ENCODE assay signal across 12 mouse cellular contexts in genomic region chr7:28939418-28940183, GRCm38 (mm10). TPM values are rescaled to one million over a fixed set of nuclear protein-coding genes. Genes with fewer than 3 reads are reported as not detected.
DNase-seq lines count a peak whose midpoint lies in the region; ATAC-seq and TF ChIP-seq lines count a peak whose summit lies in the region.
"Had no signal": no experiment of that assay in that cellular context is flagged by ENCODE, and none has a peak within 500 bp of the region (broad histone marks: within the 10 kb centered on the region; RNA-seq: fewer than 3 reads in every experiment).

No protein-coding gene starts in this region.

- DNase-seq in heart, embryonic 10.5 days (ENCODE audit: low spot score) = no peak
- DNase-seq in heart, postnatal 14 days = no peak
- no peak for DNase-seq in testis, postnatal 10 days (ENCODE audit: low spot score)
- no peak for DNase-seq in kidney, postnatal 0 days (ENCODE audit: low spot score)
- no peak for DNase-seq in thymus, adult 18-20 months
- DNase-seq in ovary, adult 18-20 months (ENCODE audit: low spot score) = no peak
- DNase-seq in midbrain, embryonic 11.5 days (ENCODE audit: low spot score, missing footprints) = no peak
- DNase-seq: adrenal gland, postnatal 25 days; gastrocnemius, postnatal 25 days; left cerebral cortex, postnatal 4 days; spleen, adult 18-20 months had no signal

- no peak for TF ChIP-seq CTCF in testis, adult 2 months (IDR thresholded peaks at IDR 0.05; ENCODE audit: control insufficient read depth, insufficient read depth, insufficient replicate concordance, low read depth, low read length)
- no peak for TF ChIP-seq CTCF in kidney, postnatal 0 days (IDR thresholded peaks at IDR 0.05; ENCODE audit: low read depth)

- no peaks in the 10 kb centered on the region for H3K27me3 ChIP-seq in heart, embryonic 10.5 days (ENCODE audit: insufficient read depth, poor library complexity, severe bottlenecking)
- no peaks in the 10 kb centered on the region for H3K27me3 ChIP-seq in testis, adult 2 months (ENCODE audit: control insufficient read depth, insufficient read depth, low read length)
- H3K27me3 ChIP-seq in kidney, postnatal 0 days (ENCODE audit: insufficient read depth, low read length) = no peaks in the 10 kb centered on the region
- H3K27me3 ChIP-seq in midbrain, embryonic 11.5 days (ENCODE audit: control insufficient read depth, insufficient read depth, low read length) = no peaks in the 10 kb centered on the region

- no peak overlapping the region for H3K4me2 ChIP-seq in kidney, postnatal 0 days (ENCODE audit: low read length)
- no peak overlapping the region for H3K4me2 ChIP-seq in midbrain, embryonic 11.5 days

- WGBS in heart, embryonic 10.5 days = 52% methylated on average over 7 of the region's 7 CpGs
- WGBS in kidney, postnatal 0 days = 39% methylated on average over 7 of the region's 7 CpGs
- WGBS in midbrain, embryonic 11.5 days = 94% methylated on average over 7 of the region's 7 CpGs

- peaks cover 95% of the 10 kb centered on the region for H3K4me1 ChIP-seq in heart, embryonic 10.5 days
- peaks cover 3% of the 10 kb centered on the region for H3K4me1 ChIP-seq in testis, adult 2 months (ENCODE audit: control insufficient read depth, insufficient read depth, low read length)
- H3K4me1 ChIP-seq in kidney, postnatal 0 days (replicated peaks; ENCODE audit: insufficient read depth, low read length) = peaks cover 60% of the 10 kb centered on the region
- H3K4me1 ChIP-seq in midbrain, embryonic 11.5 days (ENCODE audit: control insufficient read depth, insufficient read depth, low read length) = peaks cover 6% of the 10 kb centered on the region; the same call in 1 of the 2 replicates

- intact Hi-C loops in heart, postnatal 14 days (cut with DNase I) = loop anchor here (1.0 to 2.0 kb wide), 2 partner anchors 21 to 33 kb away; no protein-coding TSS in a partner anchor

- H3K27ac ChIP-seq in heart, embryonic 10.5 days = peak overlapping the region; percentile 94
- peak overlapping the region; percentile 70 for H3K27ac ChIP-seq in testis, adult 2 months (ENCODE audit: control insufficient read depth, insufficient read depth, low read depth, low read length)
- H3K27ac ChIP-seq in kidney, postnatal 0 days = peak overlapping the region; percentile 84
- H3K27ac ChIP-seq in midbrain, embryonic 11.5 days (ENCODE audit: low read depth, low read length) = no peak overlapping the region

- H3K4me3 ChIP-seq in heart, embryonic 10.5 days = no peak overlapping the region; the same call in 1 of the 2 replicates
- H3K4me3 ChIP-seq in testis, adult 2 months (ENCODE audit: control insufficient read depth, low read depth, low read length) = no peak overlapping the region
- H3K4me3 ChIP-seq in kidney, postnatal 0 days (replicated peaks; ENCODE audit: low read depth, low read length) = no peak overlapping the region
- no peak overlapping the region for H3K4me3 ChIP-seq in midbrain, embryonic 11.5 days (ENCODE audit: low read depth, low read length)

- H3K9me3 ChIP-seq in heart, embryonic 10.5 days = no peaks in the 10 kb centered on the region
- H3K9me3 ChIP-seq in kidney, postnatal 0 days (replicated peaks; ENCODE audit: low read length) = no peaks in the 10 kb centered on the region
- H3K9me3 ChIP-seq in midbrain, embryonic 11.5 days (ENCODE audit: control insufficient read depth, low read length) = no peaks in the 10 kb centered on the region

- ATAC-seq in kidney, postnatal 0 days (replicated peaks; ENCODE audit: low FRiP score, low read depth) = no peak
- no peak for ATAC-seq in midbrain, embryonic 11.5 days (ENCODE audit: low FRiP score)

- TF ChIP-seq POLR2A in testis, adult 2 months (IDR thresholded peaks at IDR 0.05; ENCODE audit: control insufficient read depth, low read depth, low read length) = no peak

- H3K9ac ChIP-seq in kidney, postnatal 0 days (ENCODE audit: low read depth, low read length) = no peak overlapping the region; the same call in 1 of the 2 replicates
- no peak overlapping the region for H3K9ac ChIP-seq in midbrain, embryonic 11.5 days (ENCODE audit: low read length)

- H3K36me3 ChIP-seq in heart, embryonic 10.5 days = peaks cover 30% of the 10 kb centered on the region; the same call in 1 of the 2 replicates
- H3K36me3 ChIP-seq in testis, adult 2 months (ENCODE audit: control insufficient read depth, insufficient read depth, low read length) = no peaks in the 10 kb centered on the region
- no peaks in the 10 kb centered on the region for H3K36me3 ChIP-seq in kidney, postnatal 0 days (ENCODE audit: insufficient read depth, low read length)
- H3K36me3 ChIP-seq in midbrain, embryonic 11.5 days (ENCODE audit: control insufficient read depth, insufficient read depth, low read length) = no peaks in the 10 kb centered on the region

RNA-seq across cellular contexts. Expression of gene Actn4, which starts 22.5 kb away (rescaled TPM):
- 319 and 371 TPM in 2 replicates for polyA plus RNA-seq in heart, embryonic 10.5 days (2016; fragmentation: Nextera tagmentation; extraction: Ambion mirVana)
- total RNA-seq in heart, postnatal 14 days (2021) = 100 to 1,000 TPM; 110 to 127 TPM
- polyA plus RNA-seq in testis, adult 2 months (2012; rRNA removed) = 73.9 and 77.5 TPM in 2 replicates
- polyA plus RNA-seq in kidney, postnatal 0 days (2015; fragmentation: Nextera tagmentation; extraction: Ambion mirVana) = 255 and 280 TPM in 2 replicates
- polyA plus RNA-seq in midbrain, embryonic 11.5 days (2014; fragmentation: Nextera tagmentation; extraction: Ambion mirVana) = 141 and 144 TPM in 2 replicates

RNA-seq across cellular contexts. Expression of gene Eif3k, which starts 42.1 kb away (rescaled TPM):
- 289 and 329 TPM in 2 replicates for polyA plus RNA-seq in heart, embryonic 10.5 days (2016; fragmentation: Nextera tagmentation; extraction: Ambion mirVana)
- total RNA-seq in heart, postnatal 14 days (2021) = 100 to 1,000 TPM; 157 to 159 TPM
- 379 and 426 TPM in 2 replicates for polyA plus RNA-seq in testis, adult 2 months (2012; rRNA removed)
- 467 and 479 TPM in 2 replicates for polyA plus RNA-seq in kidney, postnatal 0 days (2015; fragmentation: Nextera tagmentation; extraction: Ambion mirVana)
- polyA plus RNA-seq in midbrain, embryonic 11.5 days (2014; fragmentation: Nextera tagmentation; extraction: Ambion mirVana) = 392 and 400 TPM in 2 replicates

RNA-seq across cellular contexts. Expression of gene Map4k1, which starts 42.2 kb away (rescaled TPM):
- polyA plus RNA-seq in heart, embryonic 10.5 days (2016; fragmentation: Nextera tagmentation; extraction: Ambion mirVana) = 9.9 and 14.3 TPM in 2 replicates
- total RNA-seq in heart, postnatal 14 days (2021) = 1 to 10 TPM in 1 of 2 experiments, under 1 TPM in 1; 0.96 to 2.4 TPM
- 58.8 and 83.2 TPM in 2 replicates for polyA plus RNA-seq in testis, adult 2 months (2012; rRNA removed)
- 7.6 and 9.5 TPM in 2 replicates for polyA plus RNA-seq in kidney, postnatal 0 days (2015; fragmentation: Nextera tagmentation; extraction: Ambion mirVana)
- polyA plus RNA-seq in midbrain, embryonic 11.5 days (2014; fragmentation: Nextera tagmentation; extraction: Ambion mirVana) = 4.1 and 5.5 TPM in 2 replicates

RNA-seq across cellular contexts. Expression of gene Capn12, which starts 58.4 kb away (rescaled TPM):
- polyA plus RNA-seq in heart, embryonic 10.5 days (2016; fragmentation: Nextera tagmentation; extraction: Ambion mirVana) = 0.20 and 0.34 TPM in 2 replicates
- under 1 TPM; 0.27 to 0.36 TPM for total RNA-seq in heart, postnatal 14 days (2021)
- 0.14 and 0.17 TPM in 2 replicates for polyA plus RNA-seq in testis, adult 2 months (2012; rRNA removed)
- polyA plus RNA-seq in kidney, postnatal 0 days (2015; fragmentation: Nextera tagmentation; extraction: Ambion mirVana) = 0.34 and 0.47 TPM in 2 replicates
- 0.17 and 0.42 TPM in 2 replicates for polyA plus RNA-seq in midbrain, embryonic 11.5 days (2014; fragmentation: Nextera tagmentation; extraction: Ambion mirVana)
